Mouse (Mus musculus) naive thymus-derived CD4-positive, alpha-beta T cell, adult 5 months (primary cell): ENCODE results near the gene Ccl27a. TPM values are rescaled to one million over a fixed set of nuclear protein-coding genes. Genes with fewer than 3 reads are reported as not detected.

Experiments used
- polyA plus RNA-seq: library from polyadenylated mRNA; unstranded; fragments of 100-300 nt; shearing (Covaris generic); gene quantifications from one replicate; pipeline ENCODE4 v1.2.1, GENCODE M21; 2017

The Ccl27a gene
- 4.7 TPM for polyA plus RNA-seq

GRCm38 (mm10) chr4:41774002-41774401 lies at the start of gene Ccl27a:
Gene Ccl27a, minus strand, starts transcription at chr4:41774247.

GRCm38 (mm10) chr4:41755338-41756305 lies 18.4 kb downstream of the Ccl27a start, which contains the start of gene Sigmar1:
Gene Sigmar1, minus strand, starts transcription at chr4:41756157.

GRCm38 (mm10) chr4:41754797-41755337 lies 19.2 kb downstream of the Ccl27a start, which contains the start of gene Galt:
Gene Galt, plus strand, starts transcription at chr4:41755228.

GRCm38 (mm10) chr4:41731052-41731765 lies 42.8 kb downstream of the Ccl27a start, which contains the start of gene Arid3c:
Gene Arid3c, minus strand, starts transcription at chr4:41731142.

GRCm38 (mm10) chr4:41722918-41723351 lies 51.1 kb downstream of the Ccl27a start, which contains the start of gene Dctn3:
Gene Dctn3, minus strand, starts transcription at chr4:41723170.

Other genes starting within 250 kb of the Ccl27a start
- gene Fam219a, start 204.7 kb downstream of the Ccl27a start, polyA plus RNA-seq, result 3.3 TPM
- gene Dnaic1, start 204.5 kb downstream of the Ccl27a start, polyA plus RNA-seq, result not detected
- not detected for gene Enho, start 133.9 kb downstream of the Ccl27a start, polyA plus RNA-seq
- gene Cntfr, start 77.2 kb downstream of the Ccl27a start, polyA plus RNA-seq, result not detected
- 8.1 TPM for gene Il11ra1, start 74.3 kb downstream of the Ccl27a start, polyA plus RNA-seq
- gene Rpp25l, start 60.7 kb downstream of the Ccl27a start, polyA plus RNA-seq, result 31.1 TPM
- 82.7 TPM for gene Dctn3, start 51.1 kb downstream of the Ccl27a start, polyA plus RNA-seq
- gene Arid3c, start 43.1 kb downstream of the Ccl27a start, polyA plus RNA-seq, result not detected
- 89.3 TPM for gene Galt, start 19.0 kb downstream of the Ccl27a start, polyA plus RNA-seq
- gene Sigmar1, start 18.1 kb downstream of the Ccl27a start, polyA plus RNA-seq, result 36.4 TPM
- gene Gm21541, start 129.4 kb upstream of the Ccl27a start, polyA plus RNA-seq, result not detected
- gene Gm20878, start 167.3 kb upstream of the Ccl27a start, polyA plus RNA-seq, result 3.6 TPM
- 0.12 TPM for gene Fam205a4, start 191.8 kb upstream of the Ccl27a start, polyA plus RNA-seq